Mouse (Mus musculus) ES-Bruce4 (cell line): ENCODE measurements around the gene Gpd2.

Experiments
- CTCF ChIP-seq: IDR thresholded peaks from one replicate; pipeline ENCODE4 v1.8.1; 2011; ENCODE audit warnings: low read depth, low read length
- POLR2A ChIP-seq: IDR thresholded peaks from one replicate; pipeline ENCODE4 v1.8.1; 2011; ENCODE audit warnings: low read length; ENCODE audit not compliant: insufficient read depth

GRCm38 (mm10) chr2:57213364-57213763, 24.1 kb upstream of the Gpd2 start:
- no peak for TF ChIP-seq CTCF
- no peak for TF ChIP-seq POLR2A
